15 mouse cellular contexts compared by ENCODE assay signal in the genomic region with DNA sequence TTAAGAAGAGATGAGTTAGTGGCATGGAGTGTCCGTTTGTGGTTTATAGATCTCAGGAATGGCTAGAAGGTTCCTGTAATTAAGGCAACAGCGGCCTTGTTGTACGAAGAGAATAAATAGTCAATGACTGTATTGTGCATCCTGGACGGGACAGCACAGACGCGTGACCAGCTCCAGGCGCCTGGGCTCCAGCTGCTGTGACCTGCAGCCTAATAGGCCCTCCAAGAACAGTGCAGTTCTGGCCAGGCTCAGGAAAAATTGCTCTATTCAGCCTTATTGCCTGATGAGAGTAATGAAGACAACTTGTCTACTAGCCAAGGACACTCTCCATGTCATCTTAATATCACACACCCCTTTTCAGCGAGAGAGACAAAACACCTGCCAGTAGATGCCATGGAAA. TPM values are rescaled to one million over a fixed set of nuclear protein-coding genes. Genes with fewer than 3 reads are reported as not detected.
A peak's percentile ranks its signal among the peaks of the same experiment; 100 is the strongest.
DNase-seq lines count a peak whose midpoint lies in the region; ATAC-seq lines count a peak whose summit lies in the region.
"Had no signal": no experiment of that assay in that cellular context is flagged by ENCODE, and none has a peak within 500 bp of the region (broad histone marks: within the 10 kb centered on the region; RNA-seq: fewer than 3 reads in every experiment).

No protein-coding gene starts in this region.

- intact Hi-C loops in heart, postnatal 14 days (cut with DNase I) = no loop called here

- no peak overlapping the region for H3K4me3 ChIP-seq in midbrain, embryonic 10.5 days
- H3K4me3 ChIP-seq in midbrain, embryonic 14.5 days (replicated peaks; ENCODE audit: low read depth, low read length) = no peak overlapping the region
- no peak overlapping the region for H3K4me3 ChIP-seq in neural tube, embryonic 14.5 days (ENCODE audit: low read depth, low read length)
- H3K4me3 ChIP-seq: liver, embryonic 13.5 days had no signal

- H3K27ac ChIP-seq in midbrain, embryonic 10.5 days (replicated peaks) = no peak overlapping the region
- no peak overlapping the region for H3K27ac ChIP-seq in midbrain, embryonic 14.5 days (replicated peaks; ENCODE audit: low read depth, low read length)
- H3K27ac ChIP-seq in neural tube, embryonic 14.5 days (ENCODE audit: low read depth, low read length) = no peak overlapping the region
- H3K27ac ChIP-seq: liver, embryonic 13.5 days had no signal

- 60% methylated on average over 8 of the region's 8 CpGs for WGBS in midbrain, embryonic 10.5 days
- WGBS in midbrain, embryonic 14.5 days = 35% methylated on average over 8 of the region's 8 CpGs
- WGBS in neural tube, embryonic 14.5 days = 21% methylated on average over 8 of the region's 8 CpGs

- H3K27me3 ChIP-seq in midbrain, embryonic 10.5 days (ENCODE audit: low read depth, poor library complexity, severe bottlenecking) = peaks cover 10% of the 10 kb centered on the region; the same call in 1 of the 2 replicates
- no peaks in the 10 kb centered on the region for H3K27me3 ChIP-seq in midbrain, embryonic 14.5 days (ENCODE audit: control insufficient read depth, insufficient read depth, low read length)
- no peaks in the 10 kb centered on the region for H3K27me3 ChIP-seq in neural tube, embryonic 14.5 days (ENCODE audit: control insufficient read depth, insufficient read depth, low read length)

- DNase-seq in cerebellum, adult 8-10 months = peak; percentile 29
- DNase-seq in midbrain, embryonic 10.5 days (ENCODE audit: low spot score) = peak; percentile 11
- no peak for DNase-seq in midbrain, embryonic 14.5 days
- DNase-seq in cerebellum, postnatal 25 days = peak; percentile 29
- DNase-seq in heart, postnatal 14 days = no peak
- DNase-seq in thymus, postnatal 14 days = no peak
- DNase-seq: heart, postnatal 36 days; kidney, adult 18-20 months; liver, embryonic 13.5 days; lung, postnatal 10 days had no signal

- no peak overlapping the region for H3K9ac ChIP-seq in midbrain, embryonic 14.5 days (replicated peaks; ENCODE audit: low read length)
- H3K9ac ChIP-seq in neural tube, embryonic 14.5 days (replicated peaks; ENCODE audit: low read depth, low read length) = no peak overlapping the region
- H3K9ac ChIP-seq: liver, embryonic 13.5 days had no signal

- no peak overlapping the region for H3K4me2 ChIP-seq in midbrain, embryonic 14.5 days (ENCODE audit: low read length)
- peak overlapping the region; percentile 54; the same call in 1 of the 2 replicates for H3K4me2 ChIP-seq in neural tube, embryonic 14.5 days (ENCODE audit: low read depth, low read length)
- H3K4me2 ChIP-seq: heart, embryonic 11.5 days; liver, embryonic 13.5 days had no signal

- H3K36me3 ChIP-seq in midbrain, embryonic 10.5 days = no peaks in the 10 kb centered on the region
- no peaks in the 10 kb centered on the region for H3K36me3 ChIP-seq in midbrain, embryonic 14.5 days (ENCODE audit: control insufficient read depth, insufficient read depth, low read length)
- H3K36me3 ChIP-seq in neural tube, embryonic 14.5 days (ENCODE audit: control insufficient read depth, insufficient read depth, low read length) = no peaks in the 10 kb centered on the region
- H3K36me3 ChIP-seq: liver, embryonic 13.5 days had no signal

- ATAC-seq in cerebellum, adult (ENCODE audit: insufficient number of reproducible peaks, low FRiP score, low TSS enrichment) = no peak
- ATAC-seq in midbrain, embryonic 14.5 days (ENCODE audit: low FRiP score, low TSS enrichment) = no peak
- ATAC-seq in neural tube, embryonic 14.5 days (ENCODE audit: low read depth) = peak; percentile 29; the same call in 1 of the 2 replicates
- ATAC-seq: forebrain, embryonic 14.5 days had no signal

- no peaks in the 10 kb centered on the region for H3K9me3 ChIP-seq in midbrain, embryonic 10.5 days (replicated peaks)
- H3K9me3 ChIP-seq in midbrain, embryonic 14.5 days (ENCODE audit: control insufficient read depth, low read length) = no peaks in the 10 kb centered on the region
- no peaks in the 10 kb centered on the region for H3K9me3 ChIP-seq in neural tube, embryonic 14.5 days (ENCODE audit: control insufficient read depth, low read length)
- H3K9me3 ChIP-seq: liver, embryonic 13.5 days had no signal

- peaks cover 31% of the 10 kb centered on the region for H3K4me1 ChIP-seq in midbrain, embryonic 10.5 days
- H3K4me1 ChIP-seq in midbrain, embryonic 14.5 days (ENCODE audit: control insufficient read depth, insufficient read depth, low read length) = peaks cover 13% of the 10 kb centered on the region; the same call in 1 of the 2 replicates
- peaks cover 4% of the 10 kb centered on the region for H3K4me1 ChIP-seq in neural tube, embryonic 14.5 days (ENCODE audit: control insufficient read depth, insufficient read depth, low read length)
- H3K4me1 ChIP-seq: liver, embryonic 13.5 days had no signal

RNA-seq across cellular contexts. Expression of a gene that starts 1.8 kb away (rescaled TPM):
- polyA plus RNA-seq in midbrain, embryonic 10.5 days (2016; fragmentation: Nextera tagmentation; extraction: Ambion mirVana) = 6.4 and 9.9 TPM in 2 replicates
- polyA plus RNA-seq in midbrain, embryonic 14.5 days (2014; fragmentation: Nextera tagmentation; extraction: Ambion mirVana) = 44.3 and 45.2 TPM in 2 replicates
- 53.9 and 69.6 TPM in 2 replicates for polyA plus RNA-seq in neural tube, embryonic 14.5 days (2014; fragmentation: Nextera tagmentation; extraction: Ambion mirVana)
- under 1 TPM; 0.27 to 0.38 TPM for total RNA-seq in heart, postnatal 14 days (2021)
- total RNA-seq: megakaryocyte-erythroid progenitor cell, adult 5-6 weeks had no signal

Comparison
In these comparisons a context has a peak if more than half of its experiments do, and no peak if none do; other contexts are left out.
1. DNase-seq: peak in cerebellum, adult 8-10 months (single experiment), midbrain, embryonic 10.5 days (single experiment) and cerebellum, postnatal 25 days (2 of 2); none in midbrain, embryonic 14.5 days (single experiment), heart, postnatal 14 days (0 of 2) and thymus, postnatal 14 days (single experiment).